Mouse (Mus musculus) ES-Bruce4 (cell line): ENCODE measurements at regions not wholly inside any gene's neighbourhood (a gene's known extent, or its start where the extent isn't known, plus 50 kb on each side); places are given as distances from the start of the nearest gene placed in this dataset.
"Not testable (repeated sequence)": the region's sequence is repeated elsewhere in the genome, so short reads cannot be mapped to it uniquely, and the experiment has no call there.

Experiments used
- CTCF ChIP-seq: IDR thresholded peaks from one replicate; pipeline ENCODE4 v1.8.1; 2011; ENCODE audit warnings: low read depth, low read length
- EP300 ChIP-seq: IDR thresholded peaks from 2 replicates; pipeline ENCODE4 v1.6.1; 2011; ENCODE audit warnings: low read depth, low read length; ENCODE audit not compliant: insufficient read depth
- POLR2A ChIP-seq: IDR thresholded peaks from one replicate; pipeline ENCODE4 v1.8.1; 2011; ENCODE audit warnings: low read length; ENCODE audit not compliant: insufficient read depth

- not testable (repeated sequence) for TF ChIP-seq CTCF, POLR2A, EP300
These were observed 613.3 kb upstream of the Pou3f2 start for GRCm38 (mm10) chr4:23101452-23101851.
